Mouse (Mus musculus): ENCODE measurements around the gene Auts2.

Auts2 gene

DNA sequence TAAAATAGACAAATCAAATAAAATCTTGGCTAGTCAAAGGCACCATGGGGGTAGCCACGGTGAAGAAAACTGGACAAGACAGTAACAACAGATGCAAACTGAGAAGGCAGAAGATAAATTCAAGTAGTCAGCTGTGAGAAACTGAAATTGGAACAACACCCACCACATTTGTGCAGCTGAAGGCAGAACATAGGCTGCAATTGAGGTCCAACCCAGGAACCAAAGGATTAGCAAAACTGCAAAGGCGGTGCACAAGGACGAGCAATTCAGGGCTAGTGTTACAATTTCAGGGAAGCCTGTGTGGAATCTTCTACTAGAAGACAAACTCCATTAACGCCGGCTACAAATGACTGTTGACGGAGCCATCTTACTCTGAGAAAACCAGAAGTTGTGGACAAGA, 550.9 kb downstream of the Auts2 start:
- DNase-seq (ENCODE audit: low read depth) = no peak

DNA sequence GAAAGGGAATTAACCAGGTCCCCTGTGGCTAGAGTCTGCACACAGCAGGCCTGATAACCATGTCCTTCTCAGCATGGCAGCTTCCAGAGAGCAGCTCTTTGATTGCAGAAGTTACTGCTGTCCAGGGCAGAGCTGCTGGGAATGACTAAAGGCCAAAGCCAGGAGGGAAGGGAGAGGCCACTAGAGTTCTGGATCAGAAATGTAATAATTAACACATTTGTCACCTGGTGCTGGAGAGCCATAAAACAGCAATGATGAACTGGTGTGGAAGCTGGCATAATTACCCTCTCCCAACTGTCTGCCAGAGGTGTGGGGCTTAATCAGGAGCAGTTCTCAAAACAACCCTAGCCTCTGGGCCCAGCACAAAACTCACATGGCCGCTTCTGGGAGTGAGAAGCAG, 552.6 kb downstream of the Auts2 start:
- DNase-seq (ENCODE audit: low read depth) = no peak

DNA sequence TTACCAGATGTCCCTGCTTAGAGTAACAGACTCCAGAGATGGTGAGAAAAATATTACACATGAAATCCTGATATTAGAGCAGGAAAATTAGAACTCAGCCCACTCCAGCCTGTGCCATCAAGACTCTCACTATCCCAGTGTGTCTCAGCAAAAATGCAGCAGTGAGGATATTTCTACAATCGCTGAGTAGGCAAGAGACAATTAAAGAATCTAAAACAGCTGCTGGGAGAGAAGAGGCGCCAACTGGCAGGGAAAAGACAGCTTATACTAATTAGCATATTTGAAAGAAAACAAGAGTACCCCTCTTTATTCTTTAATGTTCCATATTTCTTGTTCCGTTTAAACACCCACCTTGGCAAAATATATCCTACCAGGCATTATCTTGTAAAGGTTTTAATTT, 561.7 kb downstream of the Auts2 start:
- DNase-seq (ENCODE audit: low read depth) = no peak

DNA sequence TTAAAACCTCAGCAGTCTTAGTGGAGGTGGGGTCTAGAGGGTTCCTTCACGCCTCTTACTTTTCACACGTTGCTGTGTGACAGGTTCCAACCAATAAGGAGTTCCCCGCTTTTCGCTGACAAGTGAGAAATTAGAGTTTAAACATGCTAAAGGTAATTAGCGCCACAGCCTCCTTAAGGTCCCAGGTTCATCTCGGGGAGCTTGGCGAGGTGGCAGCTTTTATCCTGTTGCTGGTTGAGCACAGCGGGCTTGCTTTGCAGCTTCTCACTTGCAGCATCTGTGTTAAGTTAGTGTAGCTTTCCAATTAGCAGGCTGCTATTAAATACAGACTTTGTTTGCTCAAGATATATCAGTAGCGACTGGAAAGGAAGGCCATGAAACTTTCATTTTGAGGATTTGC, 564.2 kb downstream of the Auts2 start:
- DNase-seq (ENCODE audit: low read depth) = no peak

DNA sequence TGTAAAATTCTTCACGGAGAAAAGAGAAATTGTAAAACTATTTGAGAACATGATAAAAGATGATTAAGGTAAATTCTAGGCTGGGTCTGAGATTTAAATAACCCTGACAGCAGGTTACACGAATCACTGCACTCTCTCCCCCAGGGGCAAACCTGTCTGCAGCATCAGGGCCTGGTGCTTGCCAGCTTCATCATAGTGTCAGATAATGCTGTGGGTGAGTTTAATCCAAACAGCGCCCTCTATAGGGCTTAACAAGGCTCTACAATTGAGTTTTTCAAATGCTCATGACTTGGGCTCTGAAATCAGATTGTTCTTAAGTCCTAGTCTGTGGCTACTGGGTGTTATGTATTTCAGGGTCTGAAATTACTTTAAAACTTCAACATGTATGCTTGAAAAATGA, 565.6 kb downstream of the Auts2 start:
- no peak for DNase-seq (ENCODE audit: low read depth)

DNA sequence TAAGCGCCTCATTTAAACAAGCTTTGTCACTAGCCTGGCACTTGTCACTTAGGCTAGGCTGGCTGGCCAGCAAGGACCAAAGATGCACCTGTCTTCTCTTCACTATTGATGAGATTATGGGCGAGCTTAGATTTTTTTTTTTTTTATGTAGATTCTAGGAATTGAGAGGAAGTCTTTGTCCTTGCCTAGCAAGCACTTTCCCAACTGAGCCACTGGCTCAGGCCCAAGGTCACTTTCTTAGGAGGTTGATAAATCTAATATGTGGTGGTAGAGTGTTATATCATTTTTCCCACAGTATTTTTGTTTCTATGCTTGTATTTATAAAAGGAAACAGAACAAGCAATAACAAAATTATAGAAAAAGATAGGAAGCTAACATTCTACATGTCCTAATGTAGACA, 571.2 kb downstream of the Auts2 start:
- DNase-seq (ENCODE audit: low read depth) = no peak

DNA sequence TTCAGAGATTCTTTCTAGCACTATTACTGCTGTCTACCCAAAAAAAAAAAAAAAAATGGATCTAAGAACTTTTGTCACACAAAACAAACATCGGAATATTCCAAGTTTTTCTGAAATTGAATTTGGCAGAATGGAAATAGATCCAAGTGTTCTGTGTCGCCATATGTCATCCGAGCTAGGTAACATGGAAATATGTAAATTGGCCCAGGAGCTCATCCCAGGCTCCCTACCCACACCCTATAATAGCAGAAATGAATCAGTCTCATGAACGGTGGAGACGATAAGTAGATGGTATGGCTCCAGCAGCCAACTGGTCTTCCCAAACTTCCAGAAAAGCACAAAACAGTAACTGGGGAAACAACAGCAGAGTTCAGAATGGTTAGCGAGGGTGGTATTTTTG, 577.6 kb downstream of the Auts2 start:
- DNase-seq (ENCODE audit: low read depth) = no peak

DNA sequence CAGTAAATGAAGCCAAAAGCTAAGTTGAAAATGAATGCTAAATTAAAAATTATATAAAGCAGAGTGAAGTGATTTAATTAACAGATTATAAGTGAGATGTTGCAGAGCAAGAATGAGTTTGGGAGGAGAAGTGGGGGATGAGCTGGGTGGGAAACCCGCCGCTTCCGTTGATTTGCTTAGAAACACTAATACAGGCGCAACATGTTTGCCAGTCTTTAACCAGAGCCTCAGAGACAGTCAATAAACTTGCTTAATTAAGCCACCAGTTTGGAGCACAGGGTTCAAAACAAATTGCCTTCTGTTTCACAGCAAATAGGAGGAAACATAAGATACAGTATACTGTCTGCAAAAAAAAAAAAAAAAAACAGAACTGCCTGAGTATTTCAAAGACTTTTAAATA, 579.6 kb downstream of the Auts2 start:
- no peak for DNase-seq (ENCODE audit: low read depth)

DNA sequence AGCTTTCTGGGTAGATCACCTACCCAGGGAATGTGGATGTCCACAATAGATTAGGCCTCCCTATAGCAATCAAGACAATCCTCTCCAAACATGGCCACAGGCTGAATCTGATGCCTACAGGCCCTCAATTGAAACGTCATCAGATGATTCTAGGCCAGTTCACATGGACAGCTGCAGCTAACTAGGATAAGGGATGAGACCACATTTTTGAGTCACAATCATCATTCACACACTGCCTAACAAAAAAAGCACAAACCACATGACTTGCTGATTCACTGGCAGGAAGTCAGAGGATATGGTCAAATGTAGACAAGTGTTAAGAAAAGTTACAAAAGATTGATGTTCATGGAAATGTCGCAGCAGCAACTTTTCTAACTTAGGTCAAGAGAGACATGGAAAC, 581.3 kb downstream of the Auts2 start:
- no peak for DNase-seq (ENCODE audit: low read depth)

DNA sequence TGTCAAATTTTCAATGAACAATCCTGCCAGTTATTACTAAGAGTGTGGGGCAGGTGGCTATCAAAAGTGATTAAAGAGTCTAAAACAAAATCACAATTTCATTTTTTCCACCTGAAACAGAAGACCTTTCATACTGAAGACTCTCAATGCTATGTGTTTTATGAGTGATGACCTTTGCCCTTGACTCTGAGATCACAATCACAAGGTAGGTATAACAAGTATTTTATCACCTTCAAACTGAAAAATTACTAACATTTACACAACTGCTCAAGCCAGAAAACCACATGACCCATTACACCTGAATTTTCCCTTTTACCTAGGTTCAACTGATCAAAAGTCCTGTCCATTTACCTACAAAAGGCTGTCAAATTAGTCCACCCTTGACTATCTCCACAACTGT, 582.7 kb downstream of the Auts2 start:
- no peak for DNase-seq (ENCODE audit: low read depth)

DNA sequence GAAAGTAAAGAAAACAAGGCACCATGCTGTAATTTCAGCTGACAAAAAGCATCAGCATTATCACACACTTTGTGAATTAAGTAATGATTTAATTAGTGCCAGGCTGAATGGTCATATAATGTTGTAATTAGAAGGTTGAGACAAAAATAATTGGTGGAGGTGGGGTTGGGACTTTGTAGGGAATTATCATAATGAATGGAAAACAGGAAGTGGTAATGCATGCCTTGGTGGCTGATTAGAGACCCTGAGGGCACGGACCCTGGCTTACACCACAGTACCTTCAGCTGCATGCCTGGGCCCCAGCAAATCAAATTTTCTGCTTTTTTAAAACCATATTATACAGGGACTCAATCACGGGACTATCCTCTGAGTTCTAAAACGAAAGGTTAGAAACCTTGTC, 586.1 kb downstream of the Auts2 start:
- no peak for DNase-seq (ENCODE audit: low read depth)

DNA sequence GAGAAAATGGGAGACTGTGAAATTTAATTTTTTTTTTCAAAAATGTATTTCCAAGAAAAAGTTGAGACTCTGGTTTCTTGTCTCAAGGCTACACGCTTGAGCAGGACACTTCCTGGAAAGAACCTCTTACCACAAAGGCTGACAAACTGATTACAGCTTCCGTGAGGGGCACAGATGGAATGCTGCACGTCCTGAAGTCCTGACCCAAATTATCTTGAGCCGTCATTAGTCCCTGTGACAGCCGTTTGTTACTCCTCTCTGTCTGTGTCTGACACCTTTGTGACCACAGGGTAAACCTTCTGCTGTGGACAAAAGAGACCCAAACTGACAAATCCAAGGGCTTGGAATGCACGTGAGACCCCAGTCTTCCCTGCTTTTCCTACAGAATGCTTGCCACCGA, 587.1 kb downstream of the Auts2 start:
- no peak for DNase-seq (ENCODE audit: low read depth)

DNA sequence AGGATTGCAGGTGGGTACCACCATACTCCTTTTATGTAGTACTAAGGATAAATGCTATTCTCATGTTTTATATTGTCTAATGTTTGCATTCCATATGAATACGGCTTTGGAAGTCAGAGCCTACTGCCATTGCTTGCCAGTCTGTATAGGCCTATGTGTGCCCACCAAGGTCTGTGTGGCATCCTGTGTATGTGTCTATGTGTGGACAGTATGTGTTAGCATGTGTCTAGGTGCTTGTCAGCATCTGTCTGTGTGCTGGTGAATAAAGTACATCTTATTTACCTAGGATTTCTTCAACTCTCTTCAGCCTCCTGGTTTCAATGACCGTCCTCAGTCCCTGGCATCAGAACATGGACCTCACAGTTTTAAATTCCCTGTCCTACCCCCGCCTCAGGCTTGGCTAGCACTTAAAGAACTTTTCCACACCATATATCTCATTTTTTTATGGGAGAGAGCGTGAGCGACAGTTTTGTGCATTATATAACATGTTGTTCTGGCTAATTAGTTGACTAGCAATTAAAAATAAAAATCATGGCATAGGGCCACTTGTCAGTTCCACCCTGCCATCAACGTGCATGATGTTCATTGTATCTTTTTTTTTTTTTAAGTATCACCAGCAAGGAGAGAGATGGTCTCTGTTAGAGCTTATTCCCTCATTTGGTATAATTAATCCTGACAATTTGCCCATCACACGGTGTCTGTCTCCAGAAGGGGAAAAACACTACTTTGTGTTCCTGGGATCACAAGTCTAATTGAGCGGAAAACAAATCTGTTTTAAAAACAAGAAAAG, 587.7 kb downstream of the Auts2 start:
- DNase-seq (ENCODE audit: low read depth) = no peak

DNA sequence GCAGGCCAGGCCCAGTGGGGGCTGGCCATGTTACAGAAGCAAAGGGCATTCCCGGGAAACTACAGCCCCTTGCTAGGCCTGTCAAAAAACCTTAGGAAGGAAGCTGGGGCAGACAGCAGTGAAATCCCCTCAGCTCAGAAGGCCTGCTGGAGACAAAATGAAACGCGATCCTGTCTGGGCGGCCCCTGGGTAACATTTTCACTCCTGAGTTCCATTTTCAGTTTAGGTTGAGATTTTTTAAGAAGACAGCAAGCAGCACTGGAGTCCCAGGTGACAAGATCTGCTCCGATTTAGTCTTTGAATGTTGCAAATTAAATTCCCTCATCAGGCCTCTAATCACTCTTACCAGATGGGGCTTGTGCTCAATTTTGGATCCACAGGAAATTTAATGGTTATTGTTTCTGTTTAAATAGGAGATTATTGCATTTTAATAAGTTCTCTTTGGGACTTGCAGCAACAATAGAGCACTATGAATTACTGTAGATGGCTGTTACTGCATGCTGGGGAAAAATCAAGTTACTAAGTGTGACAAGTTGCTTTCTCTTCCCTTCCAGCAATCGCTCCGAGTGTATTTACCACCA, 594.5 kb downstream of the Auts2 start:
- no peak for DNase-seq (ENCODE audit: low read depth)

DNA sequence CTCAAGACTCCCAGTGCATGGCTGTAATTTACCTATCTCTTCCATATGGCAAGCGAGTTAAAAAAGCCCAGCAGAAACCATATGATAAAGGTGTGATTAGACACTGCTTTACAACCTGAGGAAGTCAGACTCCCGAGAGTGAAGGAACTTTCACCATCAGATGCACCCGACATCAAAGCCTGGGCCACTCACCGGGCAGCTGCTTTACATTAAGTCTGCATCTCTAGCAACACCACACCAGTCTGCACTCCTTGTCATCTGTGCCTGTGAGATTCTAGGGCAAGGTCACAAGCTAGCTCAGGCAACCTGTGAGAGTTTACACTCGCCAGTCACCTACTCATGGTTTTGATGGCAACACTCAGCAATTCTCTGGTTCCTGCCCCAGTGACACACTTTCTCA, 596.3 kb downstream of the Auts2 start:
- no peak for DNase-seq (ENCODE audit: low read depth)

DNA sequence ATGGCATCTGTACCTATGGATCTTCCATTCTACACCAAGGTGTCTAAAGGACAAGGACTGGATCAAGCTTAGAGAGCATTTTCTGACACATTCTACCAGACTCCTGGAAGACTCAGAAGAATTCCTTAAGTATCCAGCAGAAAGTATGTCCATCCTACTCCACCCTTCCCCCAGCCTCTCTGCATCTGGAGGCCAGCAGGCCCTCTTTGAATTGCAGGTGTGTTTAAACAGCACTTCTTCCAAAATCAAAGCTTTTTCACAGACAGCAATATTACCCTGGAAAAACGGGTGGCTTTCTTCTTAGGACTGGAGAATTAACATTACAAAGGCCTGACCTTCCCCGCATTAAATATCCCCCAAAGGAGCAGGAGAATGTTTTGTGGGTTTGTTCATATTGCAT, 598.4 kb downstream of the Auts2 start:
- DNase-seq (ENCODE audit: low read depth) = no peak

DNA sequence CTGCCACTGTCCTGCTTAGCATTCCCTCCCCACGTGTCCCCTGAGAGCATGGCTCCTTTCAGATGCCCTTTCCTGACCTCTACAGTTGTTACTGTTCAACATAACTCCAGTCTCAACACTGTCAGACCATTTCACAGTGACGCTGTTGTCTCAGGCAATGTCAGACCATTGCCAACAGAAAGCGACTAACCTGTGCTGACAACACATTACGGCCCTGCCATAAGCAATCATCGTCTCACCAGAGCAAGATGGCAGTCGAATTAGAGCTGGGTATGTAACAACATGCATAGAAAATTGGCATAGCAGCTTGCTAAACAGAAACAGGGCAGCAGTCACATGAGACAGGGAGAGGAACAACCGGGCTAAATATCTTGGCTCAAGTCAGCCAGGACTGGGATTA, 614.4 kb downstream of the Auts2 start:
- no peak for DNase-seq (ENCODE audit: low read depth)

DNA sequence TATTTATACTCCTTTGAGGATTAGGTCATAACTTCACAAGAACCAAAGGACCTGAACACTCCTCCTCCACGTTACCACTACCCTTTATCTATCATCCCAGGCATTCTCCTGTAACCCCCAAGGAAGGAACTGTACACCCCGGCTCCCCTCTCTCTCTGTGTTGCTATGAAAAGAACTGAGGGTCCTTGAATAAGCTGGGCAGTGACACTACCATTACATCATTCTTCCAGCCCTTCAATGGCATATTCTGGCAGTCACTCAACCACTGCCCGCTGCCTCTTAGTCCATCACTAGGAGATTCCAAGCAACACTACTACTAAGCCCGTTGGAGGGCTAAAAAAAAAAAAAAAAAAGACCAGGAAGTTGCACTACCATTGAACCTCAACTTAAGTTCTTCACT, 620.4 kb downstream of the Auts2 start:
- no peak for DNase-seq (ENCODE audit: low read depth)

DNA sequence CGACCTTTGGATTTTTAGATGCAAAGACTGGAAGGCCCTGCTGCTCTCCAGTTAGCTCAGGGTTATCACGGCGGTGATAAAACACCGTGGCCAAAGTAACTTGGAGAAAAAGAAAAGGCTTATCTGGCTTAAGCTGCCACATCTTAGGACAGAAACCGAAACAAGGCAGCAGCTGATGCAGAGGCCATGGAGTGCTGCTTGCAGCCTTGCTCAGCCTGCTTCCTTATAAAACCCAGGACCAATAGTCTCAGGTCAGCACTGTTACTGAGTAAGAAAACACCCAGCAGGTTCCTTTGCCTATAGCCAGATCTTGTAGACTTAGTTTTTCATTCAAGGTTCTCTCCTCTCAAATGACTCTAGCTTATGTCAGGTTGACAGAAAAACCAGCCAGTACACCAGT, 621.0 kb downstream of the Auts2 start:
- no peak for DNase-seq (ENCODE audit: low read depth)

DNA sequence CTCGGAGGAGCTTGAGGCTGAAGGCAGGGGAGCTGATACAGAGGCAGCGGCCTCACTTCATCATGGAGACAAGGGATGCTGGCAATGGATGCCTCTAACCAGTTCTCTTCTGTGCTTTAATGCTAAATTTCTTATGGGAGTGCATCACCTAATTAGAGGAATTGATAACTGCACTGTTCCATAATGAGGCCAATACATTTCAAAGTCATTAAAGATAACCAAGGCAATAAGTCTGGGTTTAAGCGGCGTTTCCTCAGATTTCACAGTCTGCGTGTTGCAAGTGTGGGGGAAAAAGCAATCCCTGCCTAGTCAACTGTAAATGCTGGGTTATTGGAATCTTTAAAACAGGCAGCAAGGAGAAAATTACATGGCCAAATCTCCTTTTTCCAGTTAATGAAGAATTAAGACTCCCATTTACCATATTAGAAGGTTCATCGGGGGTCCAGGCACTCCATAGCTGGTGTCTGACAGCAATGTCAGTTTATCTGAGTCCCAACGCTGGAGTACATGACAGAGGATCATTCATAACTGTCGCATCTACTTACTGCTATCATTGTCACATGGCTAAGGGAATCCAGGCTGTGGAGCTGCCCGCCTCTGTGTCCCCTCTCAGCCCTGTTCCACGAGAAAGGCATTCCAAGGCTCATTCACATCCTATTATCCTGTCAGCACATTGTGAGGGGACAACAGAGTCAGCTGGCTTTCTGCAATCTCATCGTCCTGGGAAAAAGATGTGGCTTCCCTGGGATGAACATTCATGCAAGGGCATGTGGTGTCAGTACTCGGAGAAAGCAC, 623.0 kb downstream of the Auts2 start:
- DNase-seq (ENCODE audit: low read depth) = no peak

DNA sequence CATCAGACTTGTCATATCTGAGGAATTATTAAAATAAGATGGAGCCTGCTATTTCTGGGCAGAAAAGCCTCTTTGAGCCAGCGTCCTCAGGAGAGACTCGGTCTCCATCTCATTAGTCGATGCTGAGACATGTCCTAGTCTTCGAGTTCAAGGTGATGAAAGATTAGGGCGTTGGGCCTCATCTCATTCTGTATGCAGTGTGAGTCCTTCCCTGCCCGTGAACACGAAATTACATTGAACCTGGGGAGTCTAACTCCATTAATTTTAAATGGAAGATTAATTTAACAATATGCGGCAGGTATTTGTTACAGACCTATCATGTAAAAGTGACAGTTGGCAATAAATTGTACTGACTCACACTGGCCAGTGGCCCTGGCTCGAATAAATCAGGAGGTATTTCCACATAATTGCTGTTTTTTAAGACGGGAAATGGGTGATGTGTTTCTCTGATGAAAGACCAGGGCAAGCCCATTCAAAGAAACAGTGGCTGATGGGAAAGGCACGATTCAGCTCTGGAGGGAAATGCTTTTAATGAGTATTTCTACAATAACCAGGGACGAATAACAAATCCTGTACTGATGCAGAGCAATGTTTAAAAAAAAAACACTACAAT, 626.2 kb downstream of the Auts2 start:
- no peak for DNase-seq (ENCODE audit: low read depth)

DNA sequence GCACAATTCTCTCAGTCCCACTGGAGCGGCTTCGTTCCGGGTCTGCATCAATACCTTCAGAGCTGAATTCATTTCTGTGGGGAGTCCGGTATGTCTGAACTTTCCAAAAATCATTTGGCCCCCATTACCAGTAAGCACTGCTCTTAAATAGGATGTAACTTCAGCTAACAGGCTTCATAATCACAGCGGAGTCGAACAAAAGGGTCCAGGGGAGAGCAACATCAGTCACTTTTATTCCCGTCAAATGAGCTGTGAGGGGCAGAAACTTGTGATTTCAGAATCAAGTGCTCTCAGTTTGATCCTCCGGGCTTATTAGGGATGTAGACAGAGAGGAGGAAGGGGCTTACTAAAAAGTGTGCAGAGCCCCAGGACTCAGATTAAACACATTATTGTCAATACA, 629.6 kb downstream of the Auts2 start:
- no peak for DNase-seq (ENCODE audit: low read depth)

DNA sequence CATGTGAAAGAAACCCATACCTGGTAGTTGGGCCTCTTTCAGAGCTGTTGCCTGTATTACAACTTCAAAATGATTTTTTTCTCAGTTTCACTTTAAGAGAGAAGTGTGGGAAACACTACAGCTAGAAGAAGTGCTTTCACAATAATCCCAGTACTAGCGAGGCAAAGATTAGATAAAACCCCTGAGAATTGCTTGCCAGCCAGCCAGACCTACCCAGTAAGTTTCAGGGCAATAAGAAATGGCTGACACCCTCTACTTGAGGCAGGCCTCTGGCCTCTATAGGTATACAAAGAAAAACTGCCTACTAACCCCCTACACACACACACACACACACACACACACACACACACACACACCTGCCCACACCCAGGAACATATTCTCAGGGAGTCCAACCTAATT, 630.2 kb downstream of the Auts2 start:
- no peak for DNase-seq (ENCODE audit: low read depth)

Data from naive thymus-derived CD4-positive, alpha-beta T cell, adult 2 months (primary cell).